ENCODE assay signal across 14 mouse cellular contexts in genomic region chr10:124320191-124321110, GRCm38 (mm10).
A peak's percentile ranks its signal among the peaks of the same experiment; 100 is the strongest.
DNase-seq lines count a peak whose midpoint lies in the region; ATAC-seq and TF ChIP-seq lines count a peak whose summit lies in the region.
"Had no signal": no experiment of that assay in that cellular context is flagged by ENCODE, and none has a peak within 500 bp of the region (broad histone marks: within the 10 kb centered on the region; RNA-seq: fewer than 3 reads in every experiment).

No protein-coding gene starts in this region.

- no peaks in the 10 kb centered on the region for H3K79me2 ChIP-seq in liver, adult 2 months (ENCODE audit: control insufficient read depth, insufficient read depth, low read length)

- H3K9me3 ChIP-seq in liver, embryonic 12.5 days (replicated peaks), result no peaks in the 10 kb centered on the region
- peaks cover 1% of the 10 kb centered on the region; the same call in 1 of the 2 replicates for H3K9me3 ChIP-seq in ES-E14 (ENCODE audit: control insufficient read depth, insufficient read depth, low read depth, low read length)
- H3K9me3 ChIP-seq: midbrain, embryonic 10.5 days had no signal

- H3K36me3 ChIP-seq in liver, adult 2 months (ENCODE audit: control insufficient read depth, insufficient read depth, low read length), result no peaks in the 10 kb centered on the region
- H3K36me3 ChIP-seq in liver, embryonic 12.5 days, result no peaks in the 10 kb centered on the region
- no peaks in the 10 kb centered on the region for H3K36me3 ChIP-seq in ES-E14 (ENCODE audit: control insufficient read depth, insufficient read depth, low read length, poor library complexity, severe bottlenecking)
- H3K36me3 ChIP-seq: liver, embryonic 13.5 days; midbrain, embryonic 10.5 days had no signal

- ATAC-seq in liver, embryonic 12.5 days, result no peak

- H3K9ac ChIP-seq in liver, adult 2 months (ENCODE audit: low read depth, low read length), result no peak overlapping the region
- no peak overlapping the region for H3K9ac ChIP-seq in liver, embryonic 12.5 days
- no peak overlapping the region for H3K9ac ChIP-seq in ES-E14 (ENCODE audit: insufficient read depth, low read depth, low read length, poor library complexity, severe bottlenecking)
- H3K9ac ChIP-seq: hindbrain, embryonic 14.5 days; liver, embryonic 13.5 days had no signal

- in situ Hi-C loops in ES-E14 (cut with MboI; ENCODE audit: low sequenced_read_pairs in 2 of 2, unreplicated experiment in 2 of 2), result no loop called here

- H3K4me2 ChIP-seq in liver, embryonic 12.5 days, result no peak overlapping the region
- H3K4me2 ChIP-seq: hindbrain, embryonic 14.5 days; liver, embryonic 13.5 days had no signal

- no peak overlapping the region for H3K27ac ChIP-seq in liver, adult 2 months (replicated peaks; ENCODE audit: insufficient read depth, low read depth, low read length)
- no peak overlapping the region for H3K27ac ChIP-seq in liver, embryonic 12.5 days
- no peak overlapping the region for H3K27ac ChIP-seq in ES-E14 (ENCODE audit: insufficient read depth, low read depth, low read length, poor library complexity, severe bottlenecking)
- H3K27ac ChIP-seq: hindbrain, embryonic 14.5 days; left cerebral cortex, adult 2 months; liver, embryonic 13.5 days; midbrain, embryonic 10.5 days had no signal

- DNase-seq in gastrocnemius, postnatal 25 days, result peak; percentile 5
- DNase-seq in gastrocnemius, adult 8-10 months (ENCODE audit: low spot score in 2 of 2), result no peak
- DNase-seq in liver, adult 2 months (ENCODE audit: extremely low read depth, low read depth, low spot score), result peak; percentile 9
- DNase-seq in ES-E14 (ENCODE audit: low read depth, low spot score) (peak; percentile 1), ZHBTc4 (ENCODE audit: low read depth, low spot score) (peak; percentile 13)
- no peak for DNase-seq in adrenal gland, adult 2 months
- DNase-seq: adrenal gland, postnatal 14 days; kidney, postnatal 36 days; liver, embryonic 13.5 days; spleen, adult 18-20 months had no signal

- TF ChIP-seq POLR2A in liver, adult 2 months (IDR thresholded peaks at IDR 0.05; ENCODE audit: extremely low read depth, insufficient read depth, low read length), result no peak

- H3K4me1 ChIP-seq in liver, adult 2 months (ENCODE audit: control insufficient read depth, insufficient read depth, low read length), result no peaks in the 10 kb centered on the region
- no peaks in the 10 kb centered on the region for H3K4me1 ChIP-seq in liver, embryonic 12.5 days
- no peaks in the 10 kb centered on the region for H3K4me1 ChIP-seq in ES-E14 (ENCODE audit: control insufficient read depth in 2 of 2, insufficient read depth in 2 of 2, low read length in 2 of 2, poor library complexity in 1 of 2)
- H3K4me1 ChIP-seq: liver, embryonic 13.5 days had no signal

- no peak overlapping the region for H3K4me3 ChIP-seq in liver, adult 2 months (ENCODE audit: insufficient read depth, low read depth, low read length)
- H3K4me3 ChIP-seq in liver, embryonic 12.5 days, result no peak overlapping the region
- no peak overlapping the region for H3K4me3 ChIP-seq in ES-E14 (ENCODE audit: insufficient read depth in 1 of 2, low read depth in 1 of 2, low read length in 2 of 2, poor library complexity in 1 of 2, severe bottlenecking in 1 of 2)
- H3K4me3 ChIP-seq: left cerebral cortex, adult 2 months; liver, embryonic 13.5 days; midbrain, embryonic 10.5 days had no signal

- no peaks in the 10 kb centered on the region for H3K27me3 ChIP-seq in liver, adult 2 months (ENCODE audit: control insufficient read depth, insufficient read depth, low read length)
- no peaks in the 10 kb centered on the region for H3K27me3 ChIP-seq in liver, embryonic 12.5 days (replicated peaks)
- H3K27me3 ChIP-seq: liver, embryonic 13.5 days had no signal

- TF ChIP-seq CTCF in liver, adult 2 months (IDR thresholded peaks at IDR 0.05; ENCODE audit: low read depth, low read length), result no peak

- WGBS in liver, adult 2 months, result 78% methylated on average over 8 of the region's 8 CpGs
- WGBS in liver, embryonic 12.5 days (ENCODE audit: insufficient replicate concordance), result 72% methylated on average over 8 of the region's 8 CpGs

TF ChIP-seq in ES-E14, 5 proteins besides CTCF, POLR2A, EP300 and RAD21:
- no peak for TF ChIP-seq ZC3H11A (IDR thresholded peaks at IDR 0.05; ENCODE audit: borderline replicate concordance, low read depth, low read length)

Comparison
In these comparisons a context has a peak if more than half of its experiments do, and no peak if none do; other contexts are left out.
1. DNase-seq: peak in gastrocnemius, postnatal 25 days (single experiment), liver, adult 2 months (single experiment), ES-E14 (single experiment) and ZHBTc4 (single experiment); none in gastrocnemius, adult 8-10 months (0 of 2) and adrenal gland, adult 2 months (single experiment).